Mouse (Mus musculus): ENCODE results near the gene Fam189a2. TPM values are rescaled to one million over a fixed set of nuclear protein-coding genes. Genes with fewer than 3 reads are reported as not detected.

The Fam189a2 gene
- total and polyA plus RNA-seq, 3 experiments = not detected

- H3K36me3 ChIP-seq (ENCODE audit: control insufficient read depth in 1 of 2, insufficient read depth in 2 of 2, low read length in 2 of 2) = no peaks in the 10 kb centered on the region
- H3K27me3 ChIP-seq (ENCODE audit: control insufficient read depth in 1 of 2, insufficient read depth in 2 of 2, low read length in 2 of 2) = no peaks in the 10 kb centered on the region
- DNase-seq (ENCODE audit: low read depth, low spot score) = no peak
- no peaks in the 10 kb centered on the region for H3K79me2 ChIP-seq (ENCODE audit: control insufficient read depth, insufficient read depth, low read length, poor library complexity)
- no peak overlapping the region for H3K27ac ChIP-seq (ENCODE audit: control insufficient read depth, low read depth, low read length)
- no peak overlapping the region for H3K4me3 ChIP-seq (ENCODE audit: control insufficient read depth in 1 of 2, insufficient read depth in 1 of 2, low read depth in 2 of 2, low read length in 2 of 2)
- no peaks in the 10 kb centered on the region for H3K9me3 ChIP-seq (replicated peaks; ENCODE audit: insufficient read depth, low read length)
- no peak overlapping the region for H3K9ac ChIP-seq (ENCODE audit: control insufficient read depth, low read depth, low read length, poor library complexity, severe bottlenecking)
- H3K4me1 ChIP-seq (ENCODE audit: control insufficient read depth in 1 of 2, insufficient read depth in 2 of 2, low read length in 2 of 2) = no peaks in the 10 kb centered on the region
- TF ChIP-seq MEF2A (IDR thresholded peaks at IDR 0.05; ENCODE audit: extremely low read depth, insufficient replicate concordance, low read depth, low read length, poor library complexity, severe bottlenecking) (no peak), ETS1 (IDR thresholded peaks at IDR 0.05; ENCODE audit: low read depth, low read length) (no peak), SMC3 (IDR thresholded peaks at IDR 0.05; ENCODE audit: low read depth, low read length) (no peak), USF1 (IDR thresholded peaks at IDR 0.05; ENCODE audit: low read depth, low read length) (no peak), MAX (IDR thresholded peaks at IDR 0.05; ENCODE audit: low read length) (no peak), SIN3A (IDR thresholded peaks at IDR 0.05; ENCODE audit: low read length) (no peak), ELF1 (IDR thresholded peaks at IDR 0.05; ENCODE audit: low read depth, low read length) (no peak), JUND (IDR thresholded peaks at IDR 0.05; ENCODE audit: low read depth, low read length) (no peak), NELFE (IDR thresholded peaks at IDR 0.05; ENCODE audit: low read depth, low read length) (no peak)
These were observed 105.3 kb downstream of the Fam189a2 start for GRCm38 (mm10) chr19:23925541-23925940.

GRCm38 (mm10) chr19:23924791-23925190, 106.0 kb downstream of the Fam189a2 start:
- no peak overlapping the region for H3K4me3 ChIP-seq (ENCODE audit: control insufficient read depth in 1 of 2, insufficient read depth in 1 of 2, low read depth in 2 of 2, low read length in 2 of 2)
- H3K79me2 ChIP-seq (ENCODE audit: control insufficient read depth, insufficient read depth, low read length, poor library complexity) = no peaks in the 10 kb centered on the region
- TF ChIP-seq JUND (IDR thresholded peaks at IDR 0.05; ENCODE audit: low read depth, low read length) (no peak), MAX (IDR thresholded peaks at IDR 0.05; ENCODE audit: low read length) (no peak), KAT2A (conservative IDR thresholded peaks at IDR 0.05; ENCODE audit: low read depth, low read length) (no peak), ZMIZ1 (IDR thresholded peaks at IDR 0.05; ENCODE audit: low read depth, low read length) (no peak), UBTF (IDR thresholded peaks at IDR 0.05; ENCODE audit: borderline replicate concordance, insufficient read depth, low read depth, low read length) (no peak), BHLHE40 (IDR thresholded peaks at IDR 0.05; ENCODE audit: borderline replicate concordance, low read depth, low read length) (no peak), HCFC1 (IDR thresholded peaks at IDR 0.05; ENCODE audit: low read depth, low read length) (no peak), SIN3A (IDR thresholded peaks at IDR 0.05; ENCODE audit: low read length) (no peak), NRF1 (IDR thresholded peaks at IDR 0.05; ENCODE audit: insufficient read depth, low read depth, low read length, poor library complexity, severe bottlenecking) (no peak), SMC3 (IDR thresholded peaks at IDR 0.05; ENCODE audit: low read depth, low read length) (no peak), MAZ (IDR thresholded peaks at IDR 0.05; ENCODE audit: low read depth, low read length) (no peak), POLR2AphosphoS2 (IDR thresholded peaks at IDR 0.05; ENCODE audit: low read length) (no peak), MAFK (IDR thresholded peaks at IDR 0.05; ENCODE audit: borderline replicate concordance, low read depth, low read length) (no peak), USF2 (IDR thresholded peaks at IDR 0.05; ENCODE audit: borderline replicate concordance in 1 of 2, insufficient read depth in 1 of 2, low read depth in 1 of 2, low read length in 2 of 2) (no peak), USF1 (IDR thresholded peaks at IDR 0.05; ENCODE audit: low read depth, low read length) (no peak)
- DNase-seq (ENCODE audit: low read depth, low spot score) = no peak
- no peaks in the 10 kb centered on the region for H3K9me3 ChIP-seq (replicated peaks; ENCODE audit: insufficient read depth, low read length)
- no peaks in the 10 kb centered on the region for H3K36me3 ChIP-seq (ENCODE audit: control insufficient read depth in 1 of 2, insufficient read depth in 2 of 2, low read length in 2 of 2)
- H3K27ac ChIP-seq (ENCODE audit: control insufficient read depth, low read depth, low read length) = no peak overlapping the region
- H3K9ac ChIP-seq (ENCODE audit: control insufficient read depth, low read depth, low read length, poor library complexity, severe bottlenecking) = no peak overlapping the region
- H3K4me1 ChIP-seq (ENCODE audit: control insufficient read depth in 1 of 2, insufficient read depth in 2 of 2, low read length in 2 of 2) = no peaks in the 10 kb centered on the region
- H3K27me3 ChIP-seq (ENCODE audit: control insufficient read depth in 1 of 2, insufficient read depth in 2 of 2, low read length in 2 of 2) = no peaks in the 10 kb centered on the region

Data from MEL (cell line).